Comparison of ENCODE assay signal across 9 mouse cellular contexts in genomic region chr7:64021241-64022108, GRCm38 (mm10).
DNase-seq lines count a peak whose midpoint lies in the region; ATAC-seq lines count a peak whose summit lies in the region.
"Had no signal": no experiment of that assay in that cellular context is flagged by ENCODE, and none has a peak within 500 bp of the region (broad histone marks: within the 10 kb centered on the region; RNA-seq: fewer than 3 reads in every experiment).

No protein-coding gene starts in this region.

- no peak overlapping the region for H3K9ac ChIP-seq in forebrain, embryonic 12.5 days
- no peak overlapping the region for H3K9ac ChIP-seq in forebrain, embryonic 11.5 days (ENCODE audit: low read length)
- no peak overlapping the region for H3K9ac ChIP-seq in hindbrain, embryonic 15.5 days
- H3K9ac ChIP-seq in midbrain, embryonic 15.5 days = no peak overlapping the region
- H3K9ac ChIP-seq: limb, embryonic 13.5 days had no signal

- H3K4me2 ChIP-seq in forebrain, embryonic 12.5 days = no peak overlapping the region
- no peak overlapping the region for H3K4me2 ChIP-seq in forebrain, embryonic 11.5 days (ENCODE audit: low read depth, low read length, severe bottlenecking)
- no peak overlapping the region for H3K4me2 ChIP-seq in hindbrain, embryonic 15.5 days
- no peak overlapping the region for H3K4me2 ChIP-seq in midbrain, embryonic 15.5 days
- H3K4me2 ChIP-seq: limb, embryonic 13.5 days had no signal

- H3K9me3 ChIP-seq in forebrain, embryonic 12.5 days = no peaks in the 10 kb centered on the region
- no peaks in the 10 kb centered on the region for H3K9me3 ChIP-seq in forebrain, embryonic 11.5 days (ENCODE audit: control insufficient read depth, low read length)
- no peaks in the 10 kb centered on the region for H3K9me3 ChIP-seq in hindbrain, embryonic 15.5 days
- H3K9me3 ChIP-seq in midbrain, embryonic 15.5 days = no peaks in the 10 kb centered on the region
- H3K9me3 ChIP-seq: limb, embryonic 13.5 days had no signal

- 0 out of 2 replicates have a peak overlapping the region, but pooled peaks have one; percentile 19 for H3K27ac ChIP-seq in forebrain, embryonic 12.5 days
- no peak overlapping the region for H3K27ac ChIP-seq in forebrain, embryonic 11.5 days (ENCODE audit: low read depth, low read length)
- H3K27ac ChIP-seq in hindbrain, embryonic 15.5 days (replicated peaks) = peak overlapping the region; percentile 53; the same call in 1 of the 2 replicates
- H3K27ac ChIP-seq in midbrain, embryonic 15.5 days = no peak overlapping the region
- H3K27ac ChIP-seq: limb, embryonic 13.5 days had no signal

- H3K4me1 ChIP-seq in forebrain, embryonic 12.5 days = peaks cover 7% of the 10 kb centered on the region
- no peaks in the 10 kb centered on the region for H3K4me1 ChIP-seq in forebrain, embryonic 11.5 days (replicated peaks; ENCODE audit: control insufficient read depth, insufficient read depth, low read length)
- H3K4me1 ChIP-seq in hindbrain, embryonic 15.5 days (replicated peaks) = peaks cover 8% of the 10 kb centered on the region
- 0 out of 2 replicates have a peak, but pooled peaks cover 3% of the 10 kb centered on the region for H3K4me1 ChIP-seq in midbrain, embryonic 15.5 days

- ATAC-seq in forebrain, embryonic 12.5 days (ENCODE audit: low FRiP score) = no peak
- no peak for ATAC-seq in forebrain, embryonic 11.5 days (replicated peaks; ENCODE audit: low FRiP score)
- peak; percentile 65; the same call in 1 of the 2 replicates for ATAC-seq in hindbrain, embryonic 15.5 days (ENCODE audit: low FRiP score, low read depth)
- ATAC-seq in midbrain, embryonic 15.5 days (replicated peaks) = peak; percentile 70

- WGBS in forebrain, embryonic 12.5 days = 64% methylated on average over 9 of the region's 9 CpGs
- WGBS in forebrain, embryonic 11.5 days = 78% methylated on average over 9 of the region's 9 CpGs
- 60% methylated on average over 9 of the region's 9 CpGs for WGBS in hindbrain, embryonic 15.5 days
- 66% methylated on average over 9 of the region's 9 CpGs for WGBS in midbrain, embryonic 15.5 days

- H3K4me3 ChIP-seq in forebrain, embryonic 12.5 days (replicated peaks) = no peak overlapping the region
- H3K4me3 ChIP-seq in forebrain, embryonic 11.5 days (ENCODE audit: low read depth, low read length) = no peak overlapping the region
- H3K4me3 ChIP-seq in hindbrain, embryonic 15.5 days = no peak overlapping the region
- H3K4me3 ChIP-seq in midbrain, embryonic 15.5 days = no peak overlapping the region
- H3K4me3 ChIP-seq: limb, embryonic 13.5 days had no signal

- DNase-seq in forebrain, embryonic 11.5 days (ENCODE audit: low spot score) = no peak
- DNase-seq in spleen, postnatal 36 days (ENCODE audit: low spot score in 2 of 2) = peak; percentile 60 to 71
- DNase-seq in spleen, adult 12 weeks (ENCODE audit: low spot score) = no peak
- no peak for DNase-seq in ovary, postnatal 10 days (ENCODE audit: low spot score)
- DNase-seq in thymus, postnatal 36 days = no peak

- no peaks in the 10 kb centered on the region for H3K27me3 ChIP-seq in forebrain, embryonic 12.5 days
- H3K27me3 ChIP-seq in forebrain, embryonic 11.5 days (ENCODE audit: control insufficient read depth, insufficient read depth, low read length) = no peaks in the 10 kb centered on the region
- H3K27me3 ChIP-seq in hindbrain, embryonic 15.5 days = no peaks in the 10 kb centered on the region
- H3K27me3 ChIP-seq in midbrain, embryonic 15.5 days (replicated peaks) = no peaks in the 10 kb centered on the region
- H3K27me3 ChIP-seq: limb, embryonic 13.5 days had no signal

- no peaks in the 10 kb centered on the region for H3K36me3 ChIP-seq in forebrain, embryonic 12.5 days (replicated peaks)
- no peaks in the 10 kb centered on the region for H3K36me3 ChIP-seq in forebrain, embryonic 11.5 days (ENCODE audit: control insufficient read depth, insufficient read depth, low read length)
- no peaks in the 10 kb centered on the region for H3K36me3 ChIP-seq in hindbrain, embryonic 15.5 days
- H3K36me3 ChIP-seq in midbrain, embryonic 15.5 days (replicated peaks) = no peaks in the 10 kb centered on the region
- H3K36me3 ChIP-seq: limb, embryonic 13.5 days had no signal

Comparison
In these comparisons a context has a peak if more than half of its experiments do, and no peak if none do; other contexts are left out.
1. H3K27ac ChIP-seq: peak in forebrain, embryonic 12.5 days (single experiment) and hindbrain, embryonic 15.5 days (single experiment); none in forebrain, embryonic 11.5 days (single experiment) and midbrain, embryonic 15.5 days (single experiment).
2. DNase-seq: peak in spleen, postnatal 36 days (2 of 2); none in forebrain, embryonic 11.5 days (single experiment), spleen, adult 12 weeks (single experiment), ovary, postnatal 10 days (single experiment) and thymus, postnatal 36 days (0 of 2).
3. ATAC-seq: peak in hindbrain, embryonic 15.5 days (single experiment) and midbrain, embryonic 15.5 days (single experiment); none in forebrain, embryonic 12.5 days (single experiment) and forebrain, embryonic 11.5 days (single experiment).